Mouse (Mus musculus) intestine, embryonic 15.5 days (tissue): ENCODE results near the gene Lhfpl1. TPM values are rescaled to one million over a fixed set of nuclear protein-coding genes. Genes with fewer than 3 reads are reported as not detected.

Experiments
- polyA plus RNA-seq: library from polyadenylated mRNA; unstranded; fragments of >200 nt; fragmentation: Nextera tagmentation; extraction: Ambion mirVana; gene quantifications from 2 replicates; pipeline ENCODE4 v1.2.1, GENCODE M21; 2015

Gene Lhfpl1
- polyA plus RNA-seq, 1 experiment from 2014 or later, result 0.62 TPM

Other genes starting within 250 kb of the Lhfpl1 start
- 17.7 and 19.9 TPM in 2 replicates for gene Amot, start 156.1 kb upstream of the Lhfpl1 start, polyA plus RNA-seq